In genomic region chr5:111418202-111419120, GRCm38 (mm10) we compare ENCODE assay signal across 8 mouse cellular contexts. TPM values are rescaled to one million over a fixed set of nuclear protein-coding genes. Genes with fewer than 3 reads are reported as not detected.
DNase-seq lines count a peak whose midpoint lies in the region; ATAC-seq and TF ChIP-seq lines count a peak whose summit lies in the region.

No protein-coding gene starts in this region.

- peaks cover 21% of the 10 kb centered on the region for H3K4me1 ChIP-seq in testis, adult 2 months (ENCODE audit: control insufficient read depth, insufficient read depth, low read length)
- peaks cover 28% of the 10 kb centered on the region for H3K4me1 ChIP-seq in forebrain, embryonic 11.5 days (replicated peaks; ENCODE audit: control insufficient read depth, insufficient read depth, low read length)
- peaks cover 37% of the 10 kb centered on the region for H3K4me1 ChIP-seq in hindbrain, embryonic 16.5 days (ENCODE audit: control insufficient read depth, insufficient read depth, low read depth, low read length)

- peak overlapping the region; percentile 2 for H3K4me3 ChIP-seq in testis, adult 2 months (ENCODE audit: control insufficient read depth, low read depth, low read length)
- H3K4me3 ChIP-seq in forebrain, embryonic 11.5 days (ENCODE audit: low read depth, low read length), result peak overlapping the region; percentile 97
- H3K4me3 ChIP-seq in hindbrain, embryonic 16.5 days (ENCODE audit: low read length), result peak overlapping the region; percentile 91

- H3K27ac ChIP-seq in testis, adult 2 months (ENCODE audit: control insufficient read depth, insufficient read depth, low read depth, low read length), result no peak overlapping the region
- peak overlapping the region; percentile 98 for H3K27ac ChIP-seq in forebrain, embryonic 11.5 days (ENCODE audit: low read depth, low read length)
- peak overlapping the region; percentile 92 for H3K27ac ChIP-seq in hindbrain, embryonic 16.5 days (ENCODE audit: low read depth, low read length)

- H3K27me3 ChIP-seq in testis, adult 2 months (ENCODE audit: control insufficient read depth, insufficient read depth, low read length), result no peaks in the 10 kb centered on the region
- no peaks in the 10 kb centered on the region for H3K27me3 ChIP-seq in forebrain, embryonic 11.5 days (ENCODE audit: control insufficient read depth, insufficient read depth, low read length)
- no peaks in the 10 kb centered on the region for H3K27me3 ChIP-seq in hindbrain, embryonic 16.5 days (replicated peaks; ENCODE audit: control insufficient read depth, insufficient read depth, low read length)

- no peak for TF ChIP-seq CTCF in testis, adult 2 months (IDR thresholded peaks at IDR 0.05; ENCODE audit: control insufficient read depth, insufficient read depth, insufficient replicate concordance, low read depth, low read length)

- peak overlapping the region; percentile 99 for H3K9ac ChIP-seq in forebrain, embryonic 11.5 days (ENCODE audit: low read length)
- peak overlapping the region; percentile 91 for H3K9ac ChIP-seq in hindbrain, embryonic 16.5 days (ENCODE audit: low read depth, low read length)

- WGBS in forebrain, embryonic 11.5 days, result under 1% methylated on average over 63 of the region's 63 CpGs
- WGBS in hindbrain, embryonic 16.5 days, result 1% methylated on average over 59 of the region's 63 CpGs

- no peaks in the 10 kb centered on the region for H3K9me3 ChIP-seq in forebrain, embryonic 11.5 days (ENCODE audit: control insufficient read depth, low read length)
- no peaks in the 10 kb centered on the region for H3K9me3 ChIP-seq in hindbrain, embryonic 16.5 days (ENCODE audit: control insufficient read depth, low read length)

- no peak for ATAC-seq in forebrain, embryonic 11.5 days (replicated peaks; ENCODE audit: low FRiP score)
- ATAC-seq in hindbrain, embryonic 16.5 days, result no peak
- no peak for ATAC-seq in megakaryocyte, adult 5-6 weeks (ENCODE audit: poor library complexity, severe bottlenecking)

- H3K4me2 ChIP-seq in forebrain, embryonic 11.5 days (ENCODE audit: low read depth, low read length, severe bottlenecking), result peak overlapping the region; percentile 98
- H3K4me2 ChIP-seq in hindbrain, embryonic 16.5 days (ENCODE audit: low read length), result peak overlapping the region; percentile 67

- DNase-seq in testis, postnatal 14 days (ENCODE audit: low spot score), result no peak
- peak; percentile 77 for DNase-seq in forebrain, embryonic 11.5 days (ENCODE audit: low spot score)
- peak; percentile 36 for DNase-seq in lung, postnatal 10 days
- no peak for DNase-seq in frontal cortex, postnatal 10 days (ENCODE audit: low spot score in 2 of 2)
- DNase-seq in cerebellum, adult 8-10 months, result no peak

- H3K36me3 ChIP-seq in testis, adult 2 months (ENCODE audit: control insufficient read depth, insufficient read depth, low read length), result no peaks in the 10 kb centered on the region
- H3K36me3 ChIP-seq in forebrain, embryonic 11.5 days (ENCODE audit: control insufficient read depth, insufficient read depth, low read length), result peaks cover 9% of the 10 kb centered on the region
- H3K36me3 ChIP-seq in hindbrain, embryonic 16.5 days (ENCODE audit: control insufficient read depth, insufficient read depth, low read length), result 0 out of 2 replicates have a peak, but pooled peaks cover 2% of the 10 kb centered on the region

- no peak for TF ChIP-seq POLR2A in testis, adult 2 months (IDR thresholded peaks at IDR 0.05; ENCODE audit: control insufficient read depth, low read depth, low read length)

RNA-seq across cellular contexts. Expression of gene Mn1, which starts 1.3 kb away (rescaled TPM):
- 0.23 and 0.34 TPM in 2 replicates for polyA plus RNA-seq in testis, adult 2 months (2012; rRNA removed)
- polyA plus RNA-seq in forebrain, embryonic 11.5 days (2014; fragmentation: Nextera tagmentation; extraction: Ambion mirVana), result 50.9 and 51.9 TPM in 2 replicates
- polyA plus RNA-seq in hindbrain, embryonic 16.5 days (2015; fragmentation: Nextera tagmentation; extraction: Ambion mirVana), result 22.3 and 35.8 TPM in 2 replicates
- total RNA-seq in megakaryocyte, adult 5-6 weeks (2015), result 0.27 TPM in 1 of 2 replicates, not detected in the other
- 0.12 and 0.15 TPM in 2 replicates for total RNA-seq in megakaryocyte, adult 5-6 weeks (2017)

Comparison
In these comparisons a context has a peak if more than half of its experiments do, and no peak if none do; other contexts are left out.
1. H3K4me3 ChIP-seq: peak in every context shown above with its lines; median percentile 97 in forebrain, embryonic 11.5 days; 91 in hindbrain, embryonic 16.5 days; 2 in testis, adult 2 months.
2. DNase-seq: peak in forebrain, embryonic 11.5 days (single experiment) and lung, postnatal 10 days (single experiment); none in testis, postnatal 14 days (single experiment), frontal cortex, postnatal 10 days (0 of 2) and cerebellum, adult 8-10 months (single experiment).
3. RNA of gene Mn1, which starts 1.3 kb away (polyA plus RNA-seq): 50.9 to 51.9 TPM in forebrain, embryonic 11.5 days and 22.3 to 35.8 TPM in hindbrain, embryonic 16.5 days; 0.23 to 0.34 TPM in testis, adult 2 months; every median in the first group is over 10 times any median in the second.